ENCODE assay signal across 26 mouse cellular contexts in the genomic region with DNA sequence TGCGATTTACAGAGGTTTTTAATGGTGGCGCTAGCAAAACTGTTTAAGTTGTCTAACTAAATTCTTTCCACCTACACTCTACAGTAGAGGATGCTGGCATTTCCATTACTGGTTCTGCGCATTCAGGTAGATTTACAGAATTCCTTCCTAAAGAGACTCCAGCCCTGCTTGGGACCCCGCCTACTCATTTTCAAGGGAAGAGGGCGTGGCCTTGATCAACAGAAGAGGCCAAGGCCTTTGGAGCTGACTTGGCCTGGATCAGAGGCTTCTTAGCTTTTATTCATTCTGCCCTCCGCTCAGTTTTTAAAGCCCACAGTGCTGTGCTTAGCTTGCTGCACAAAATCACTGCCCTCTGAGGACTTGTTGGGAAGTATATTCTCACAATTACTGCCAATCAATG.
"Had no signal": no experiment of that assay in that cellular context is flagged by ENCODE, and none has a peak within 500 bp of the region (broad histone marks: within the 10 kb centered on the region; RNA-seq: fewer than 3 reads in every experiment).

No protein-coding gene starts in this region.

- H3K9ac ChIP-seq: heart, embryonic 12.5 days; hindbrain, embryonic 12.5 days; hindbrain, embryonic 14.5 days; limb, embryonic 12.5 days; liver, embryonic 13.5 days had no signal

- H3K27me3 ChIP-seq: heart, embryonic 12.5 days; limb, embryonic 12.5 days; liver, embryonic 13.5 days had no signal

- H3K27ac ChIP-seq: gastrocnemius, adult 2 months; heart, embryonic 10.5 days; hindbrain, embryonic 10.5 days; hindbrain, embryonic 12.5 days; hindbrain, embryonic 14.5 days; layer of hippocampus, adult 2 months; left cerebral cortex, adult 2 months; limb, embryonic 10.5 days; limb, embryonic 12.5 days; liver, embryonic 13.5 days had no signal

- ATAC-seq: hindbrain, embryonic 16.5 days; inflammation-experienced regulatory T-cells, adult 6 months; intestine, postnatal 0 days had no signal

- H3K4me2 ChIP-seq: heart, embryonic 12.5 days; hindbrain, embryonic 12.5 days; hindbrain, embryonic 14.5 days; limb, embryonic 12.5 days; liver, embryonic 11.5 days; liver, embryonic 13.5 days had no signal

- H3K4me1 ChIP-seq: heart, embryonic 10.5 days; heart, embryonic 12.5 days; liver, embryonic 13.5 days had no signal

- H3K36me3 ChIP-seq: heart, embryonic 10.5 days; heart, embryonic 12.5 days; hindbrain, embryonic 10.5 days; hindbrain, embryonic 12.5 days; limb, embryonic 10.5 days; limb, embryonic 12.5 days; liver, embryonic 13.5 days had no signal

- H3K4me3 ChIP-seq: gastrocnemius, adult 2 months; heart, embryonic 10.5 days; heart, embryonic 12.5 days; hindbrain, embryonic 10.5 days; hindbrain, embryonic 12.5 days; layer of hippocampus, adult 2 months; left cerebral cortex, adult 2 months; limb, embryonic 10.5 days; limb, embryonic 12.5 days; liver, embryonic 13.5 days had no signal

- H3K9me3 ChIP-seq: heart, embryonic 10.5 days; heart, embryonic 12.5 days; hindbrain, embryonic 10.5 days; hindbrain, embryonic 12.5 days; limb, embryonic 10.5 days; limb, embryonic 12.5 days; liver, embryonic 13.5 days had no signal

- DNase-seq: gastrocnemius, adult 2 months; gastrocnemius, postnatal 10 days; gastrocnemius, postnatal 25 days; heart, adult 18-20 months; heart, postnatal 10 days; heart, postnatal 4 days; kidney, adult 18-20 months; kidney, adult 8-10 months; kidney, postnatal 10 days; kidney, postnatal 25 days; kidney, postnatal 4 days; liver; liver, embryonic 13.5 days had no signal
